Mouse (Mus musculus): Measurements from ENCODE around the gene Akp3. TPM values are rescaled to one million over a fixed set of nuclear protein-coding genes. Genes with fewer than 3 reads are reported as not detected.

The Akp3 gene
- polyA plus RNA-seq, 1 experiment from 2014 or later: not detected

DNA sequence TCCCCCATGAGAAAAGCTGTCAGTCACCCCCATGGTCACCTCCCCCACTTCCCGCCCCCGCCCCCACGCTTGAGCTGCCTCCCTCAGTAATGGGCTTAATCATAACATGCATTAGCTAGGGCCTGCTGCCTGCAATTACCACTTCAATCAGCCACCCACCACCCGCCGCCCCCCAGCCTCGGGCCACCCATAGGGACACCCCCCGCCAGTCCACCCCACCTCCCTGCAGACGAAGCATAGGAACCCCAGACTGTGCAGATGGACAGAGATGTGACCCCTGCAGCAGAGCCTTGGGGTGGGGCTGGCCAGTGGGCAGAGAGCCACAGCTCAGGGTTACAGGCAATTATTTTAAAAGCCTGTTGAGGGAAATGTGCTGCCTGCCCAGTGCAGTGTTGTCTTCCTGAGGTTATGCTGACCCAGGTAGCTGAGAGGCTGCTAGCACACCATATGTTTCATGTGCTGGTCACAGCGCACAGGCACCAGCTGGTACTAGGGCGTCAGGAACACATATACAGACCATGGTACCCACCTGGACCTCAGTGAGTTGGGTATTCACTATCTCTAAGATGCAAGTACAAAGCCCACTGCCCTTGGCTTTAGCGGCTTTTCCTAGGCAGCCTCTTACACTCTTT is 39.5 kb downstream of the Akp3 start:
- Histone ChIP-seq H3K4me2 (ENCODE audit: low read depth, low read length, severe bottlenecking) (no peak overlapping the region), H3K4me1 (replicated peaks; ENCODE audit: control insufficient read depth, insufficient read depth, low read length) (no peaks in the 10 kb centered on the region), H3K9ac (ENCODE audit: low read length) (no peak overlapping the region), H3K4me3 (ENCODE audit: low read depth, low read length) (no peak overlapping the region), H3K27me3 (ENCODE audit: control insufficient read depth, insufficient read depth, low read length) (no peaks in the 10 kb centered on the region; the same call in 1 of the 2 replicates), H3K27ac (ENCODE audit: low read depth, low read length) (no peak overlapping the region), H3K9me3 (ENCODE audit: control insufficient read depth, low read length) (no peaks in the 10 kb centered on the region), H3K36me3 (ENCODE audit: control insufficient read depth, insufficient read depth, low read length) (no peaks in the 10 kb centered on the region)
- DNase-seq (ENCODE audit: low spot score) (no peak), ATAC-seq (replicated peaks; ENCODE audit: low FRiP score) (peak; percentile 49; the same call in 1 of the 2 replicates)
- WGBS: 53% methylated on average over 11 of the region's 11 CpGs

DNA sequence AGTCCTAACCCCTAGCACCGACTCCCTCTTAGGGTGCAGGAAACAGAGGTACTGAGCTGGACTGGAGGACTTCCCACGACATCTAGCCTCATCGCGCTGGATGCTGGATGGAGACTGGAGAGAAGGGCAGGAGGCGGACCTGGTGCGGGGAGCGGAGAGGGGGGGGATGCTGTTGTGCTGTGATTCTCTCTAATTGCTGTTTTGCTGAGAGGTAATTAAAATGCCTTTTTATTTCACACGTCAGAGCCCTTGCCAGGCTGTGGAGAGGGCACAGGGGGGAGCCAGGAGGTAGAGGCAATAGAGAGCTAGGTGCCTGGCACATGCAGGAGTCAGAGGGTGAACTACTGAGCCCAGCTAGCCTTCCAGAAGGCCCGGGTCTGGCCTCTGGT is 40.0 kb downstream of the Akp3 start:
- no peak for DNase-seq (ENCODE audit: low spot score)
- Histone ChIP-seq H3K27ac (ENCODE audit: low read depth, low read length) (no peak overlapping the region), H3K4me3 (ENCODE audit: low read depth, low read length) (no peak overlapping the region), H3K27me3 (ENCODE audit: control insufficient read depth, insufficient read depth, low read length) (no peaks in the 10 kb centered on the region; the same call in 1 of the 2 replicates), H3K9ac (ENCODE audit: low read length) (no peak overlapping the region), H3K9me3 (ENCODE audit: control insufficient read depth, low read length) (no peaks in the 10 kb centered on the region), H3K36me3 (ENCODE audit: control insufficient read depth, insufficient read depth, low read length) (no peaks in the 10 kb centered on the region), H3K4me1 (replicated peaks; ENCODE audit: control insufficient read depth, insufficient read depth, low read length) (no peaks in the 10 kb centered on the region), H3K4me2 (ENCODE audit: low read depth, low read length, severe bottlenecking) (no peak overlapping the region)
- ATAC-seq (replicated peaks; ENCODE audit: low FRiP score): peak; percentile 29; the same call in 1 of the 2 replicates
- WGBS: 48% methylated on average over 9 of the region's 9 CpGs

DNA sequence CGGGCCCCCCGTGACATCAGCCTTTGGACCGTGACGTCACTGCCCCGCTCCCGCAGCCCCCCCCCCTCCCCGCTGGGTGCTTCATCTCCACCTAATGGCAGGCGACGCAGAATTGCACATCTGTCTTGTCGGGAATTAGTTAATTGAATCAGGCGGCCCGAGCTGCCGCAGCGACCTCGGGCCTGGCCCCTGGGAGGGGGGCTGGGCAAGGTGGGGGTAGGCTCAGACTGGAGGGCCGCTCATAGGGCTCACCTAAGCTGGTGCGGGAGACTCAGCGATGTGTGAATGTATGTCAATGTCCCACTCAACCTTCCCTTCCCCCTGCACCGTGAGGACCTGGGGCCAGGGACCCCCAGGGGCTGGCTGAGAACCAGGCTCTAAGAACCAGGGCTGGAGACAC is 45.7 kb downstream of the Akp3 start:
- Histone ChIP-seq H3K27me3 (ENCODE audit: control insufficient read depth, insufficient read depth, low read length) (no peaks in the 10 kb centered on the region; the same call in none of the 2 replicates), H3K36me3 (ENCODE audit: control insufficient read depth, insufficient read depth, low read length) (no peaks in the 10 kb centered on the region), H3K27ac (ENCODE audit: low read depth, low read length) (no peak overlapping the region), H3K9ac (ENCODE audit: low read length) (peak overlapping the region; percentile 23), H3K4me2 (ENCODE audit: low read depth, low read length, severe bottlenecking) (0 out of 2 replicates have a peak overlapping the region, but pooled peaks have one; percentile 11), H3K4me1 (replicated peaks; ENCODE audit: control insufficient read depth, insufficient read depth, low read length) (0 out of 2 replicates have a peak, but pooled peaks cover 7% of the 10 kb centered on the region), H3K4me3 (ENCODE audit: low read depth, low read length) (no peak overlapping the region), H3K9me3 (ENCODE audit: control insufficient read depth, low read length) (no peaks in the 10 kb centered on the region)
- ATAC-seq (replicated peaks; ENCODE audit: low FRiP score) (peak; percentile 15; the same call in 1 of the 2 replicates), DNase-seq (ENCODE audit: low spot score) (peak; percentile 62)
- 8% methylated on average over 19 of the region's 19 CpGs for WGBS

DNA sequence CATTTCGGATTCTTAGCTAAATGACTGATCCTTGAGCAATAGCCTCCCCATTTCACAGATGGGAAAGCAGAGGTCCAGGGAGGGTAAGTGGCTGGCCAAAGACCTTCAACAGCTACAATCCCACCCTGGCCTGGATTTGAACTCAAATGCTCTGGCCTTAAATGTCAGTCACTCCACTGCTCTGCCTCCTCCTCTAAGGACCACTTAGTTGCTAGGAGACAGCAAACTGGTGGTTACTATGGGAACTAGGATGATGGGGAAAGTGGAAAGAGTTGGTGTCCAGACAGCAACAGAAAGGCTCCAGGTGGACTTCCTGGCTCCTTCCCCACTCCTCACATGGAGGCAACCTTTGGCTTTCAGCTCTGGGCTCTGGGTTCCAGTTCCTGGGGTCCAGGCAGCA is 46.5 kb downstream of the Akp3 start:
- Histone ChIP-seq H3K27ac (ENCODE audit: low read depth, low read length) (no peak overlapping the region), H3K9me3 (ENCODE audit: control insufficient read depth, low read length) (no peaks in the 10 kb centered on the region), H3K4me1 (replicated peaks; ENCODE audit: control insufficient read depth, insufficient read depth, low read length) (0 out of 2 replicates have a peak, but pooled peaks cover 7% of the 10 kb centered on the region), H3K27me3 (ENCODE audit: control insufficient read depth, insufficient read depth, low read length) (no peaks in the 10 kb centered on the region; the same call in none of the 2 replicates), H3K4me2 (ENCODE audit: low read depth, low read length, severe bottlenecking) (no peak overlapping the region), H3K4me3 (ENCODE audit: low read depth, low read length) (no peak overlapping the region), H3K36me3 (ENCODE audit: control insufficient read depth, insufficient read depth, low read length) (no peaks in the 10 kb centered on the region), H3K9ac (ENCODE audit: low read length) (no peak overlapping the region)
- no peak for ATAC-seq (replicated peaks; ENCODE audit: low FRiP score)
- DNase-seq (ENCODE audit: low spot score): no peak
- WGBS: 97% methylated on average over 1 of the region's 1 CpGs

DNA sequence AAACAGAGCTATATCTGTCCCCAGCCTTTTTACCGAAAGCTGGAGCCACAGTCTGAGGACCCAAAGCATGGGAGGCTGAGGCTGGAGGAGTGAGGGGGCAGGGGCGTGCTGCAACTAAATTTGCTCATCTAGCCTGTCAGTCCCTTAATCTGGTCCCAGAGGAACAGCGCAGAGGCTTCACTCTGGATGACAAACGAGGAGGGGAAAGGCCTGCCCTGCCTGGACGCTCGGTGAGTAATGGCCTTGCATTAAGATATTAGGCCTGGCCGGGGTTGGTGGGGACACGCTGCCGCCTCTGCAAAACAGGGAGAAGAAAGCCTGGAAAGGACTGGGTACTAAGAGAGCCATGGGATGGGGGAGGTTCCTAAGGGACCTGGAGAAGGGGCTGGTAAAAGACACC is 47.5 kb downstream of the Akp3 start:
- 0 out of 2 replicates have a peak, but pooled peaks cover 7% of the 10 kb centered on the region for H3K4me1 ChIP-seq (replicated peaks; ENCODE audit: control insufficient read depth, insufficient read depth, low read length)
- H3K27ac ChIP-seq (ENCODE audit: low read depth, low read length): no peak overlapping the region
- H3K27me3 ChIP-seq (ENCODE audit: control insufficient read depth, insufficient read depth, low read length): no peaks in the 10 kb centered on the region; the same call in 1 of the 2 replicates
- no peaks in the 10 kb centered on the region for H3K36me3 ChIP-seq (ENCODE audit: control insufficient read depth, insufficient read depth, low read length)
- no peak overlapping the region for H3K9ac ChIP-seq (ENCODE audit: low read length)
- no peaks in the 10 kb centered on the region for H3K9me3 ChIP-seq (ENCODE audit: control insufficient read depth, low read length)
- ATAC-seq (replicated peaks; ENCODE audit: low FRiP score) (no peak), DNase-seq (ENCODE audit: low spot score) (no peak)
- WGBS: 49% methylated on average over 9 of the region's 9 CpGs
- H3K4me3 ChIP-seq (ENCODE audit: low read depth, low read length): no peak overlapping the region
- no peak overlapping the region for H3K4me2 ChIP-seq (ENCODE audit: low read depth, low read length, severe bottlenecking)

DNA sequence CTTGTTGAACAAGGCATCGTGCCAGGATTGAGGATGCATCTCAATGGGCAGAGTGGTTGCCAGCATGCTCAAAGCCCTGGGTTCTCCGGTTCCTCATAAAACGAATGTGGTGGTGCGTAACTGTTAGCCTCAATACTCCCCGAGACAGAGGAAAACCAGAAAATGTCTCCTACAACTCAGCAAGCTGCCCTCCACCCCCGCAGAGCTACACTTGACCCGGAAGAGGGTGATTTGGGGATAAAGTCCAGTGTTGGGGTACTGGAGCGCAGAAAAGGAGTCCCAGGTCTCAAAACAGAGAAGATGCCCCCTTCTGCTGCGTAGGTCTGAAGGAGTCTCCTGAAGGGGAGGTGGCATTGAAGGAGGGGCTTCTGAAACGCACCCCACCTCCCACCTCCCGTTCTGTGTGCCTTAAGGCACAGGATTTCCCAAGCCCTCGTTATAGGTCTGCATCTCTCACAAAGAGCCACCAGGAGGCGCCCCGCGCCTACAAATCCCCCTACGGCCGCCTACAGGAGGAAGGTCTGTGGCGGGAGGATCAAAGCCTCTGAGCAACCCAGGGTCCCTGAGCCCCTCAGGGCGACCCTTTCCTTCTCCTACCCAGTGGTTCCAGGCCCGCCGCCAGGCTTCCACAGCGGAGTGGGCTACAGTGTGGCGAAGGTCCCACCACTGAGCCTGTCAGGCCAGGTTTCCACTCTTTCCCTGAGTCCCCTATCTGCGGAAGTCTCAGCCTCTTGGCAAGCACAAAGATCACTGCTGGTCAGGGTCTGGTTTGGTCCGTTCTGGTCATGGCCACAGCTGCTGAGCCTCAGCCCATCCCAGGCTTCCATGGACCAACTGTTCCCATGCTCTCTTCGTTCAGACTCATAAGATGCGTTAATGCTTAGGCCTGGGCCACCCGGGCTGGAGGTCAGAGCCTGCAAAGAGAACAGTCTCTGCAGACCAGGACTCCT is 49.5 kb downstream of the Akp3 start:
- no peak overlapping the region for H3K4me3 ChIP-seq (ENCODE audit: low read depth, low read length)
- no peak overlapping the region for H3K27ac ChIP-seq (ENCODE audit: low read depth, low read length)
- ATAC-seq (replicated peaks; ENCODE audit: low FRiP score): 0 out of 2 replicates have a peak, but pooled peaks have one; percentile 23
- no peaks in the 10 kb centered on the region for H3K36me3 ChIP-seq (ENCODE audit: control insufficient read depth, insufficient read depth, low read length)
- DNase-seq (ENCODE audit: low spot score): peak; percentile 86
- H3K4me2 ChIP-seq (ENCODE audit: low read depth, low read length, severe bottlenecking): 0 out of 2 replicates have a peak overlapping the region, but pooled peaks have one; percentile 18
- no peaks in the 10 kb centered on the region; the same call in 1 of the 2 replicates for H3K27me3 ChIP-seq (ENCODE audit: control insufficient read depth, insufficient read depth, low read length)
- 0 out of 2 replicates have a peak, but pooled peaks cover 7% of the 10 kb centered on the region for H3K4me1 ChIP-seq (replicated peaks; ENCODE audit: control insufficient read depth, insufficient read depth, low read length)
- no peak overlapping the region for H3K9ac ChIP-seq (ENCODE audit: low read length)
- H3K9me3 ChIP-seq (ENCODE audit: control insufficient read depth, low read length): no peaks in the 10 kb centered on the region
- WGBS: 23% methylated on average over 28 of the region's 28 CpGs

DNA sequence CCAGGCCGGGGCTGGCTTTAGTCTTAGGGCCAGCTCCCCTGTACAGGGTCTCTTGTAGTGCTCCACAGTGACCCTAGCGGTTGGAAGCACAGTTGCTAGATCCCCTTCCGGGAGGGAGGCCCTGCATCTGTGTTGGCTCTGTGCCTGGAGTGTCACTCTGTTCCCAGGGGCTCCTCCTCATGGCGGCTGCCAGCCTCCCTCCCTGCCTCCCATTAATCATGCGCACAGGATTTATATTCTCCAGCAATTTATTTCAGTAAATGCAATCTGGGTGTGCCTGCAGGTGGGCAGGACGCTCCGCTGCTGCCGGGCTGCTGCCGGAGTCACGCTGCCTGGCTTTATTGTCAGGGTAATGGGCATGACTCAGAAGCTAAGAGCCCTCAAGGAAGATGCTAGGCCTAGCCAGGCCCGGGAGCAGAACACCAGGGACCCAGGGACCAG is 51.1 kb downstream of the Akp3 start:
- H3K27ac ChIP-seq (ENCODE audit: low read depth, low read length): no peak overlapping the region
- no peak overlapping the region for H3K4me2 ChIP-seq (ENCODE audit: low read depth, low read length, severe bottlenecking)
- no peaks in the 10 kb centered on the region; the same call in 1 of the 2 replicates for H3K27me3 ChIP-seq (ENCODE audit: control insufficient read depth, insufficient read depth, low read length)
- H3K9me3 ChIP-seq (ENCODE audit: control insufficient read depth, low read length): no peaks in the 10 kb centered on the region
- WGBS: 19% methylated on average over 11 of the region's 11 CpGs
- 0 out of 2 replicates have a peak, but pooled peaks cover 4% of the 10 kb centered on the region for H3K4me1 ChIP-seq (replicated peaks; ENCODE audit: control insufficient read depth, insufficient read depth, low read length)
- no peak overlapping the region for H3K4me3 ChIP-seq (ENCODE audit: low read depth, low read length)
- peak; percentile 88 for ATAC-seq (replicated peaks; ENCODE audit: low FRiP score)
- H3K36me3 ChIP-seq (ENCODE audit: control insufficient read depth, insufficient read depth, low read length): no peaks in the 10 kb centered on the region
- peak; percentile 78 for DNase-seq (ENCODE audit: low spot score)
- no peak overlapping the region; the same call in 1 of the 2 replicates for H3K9ac ChIP-seq (ENCODE audit: low read length)

Data from forebrain, embryonic 11.5 days (tissue).